Mouse (Mus musculus) G1E (cell line): ENCODE measurements around the gene Atp2b2.

Experiments used
- CTCF ChIP-seq: IDR thresholded peaks from 2 replicates; pipeline ENCODE4 v1.5.1; 2012; ENCODE audit warnings: low read depth, low read length, inconsistent platforms, mixed read lengths
- POLR2AphosphoS5 ChIP-seq: IDR thresholded peaks from 2 replicates; pipeline ENCODE4 v1.6.1; 2012; ENCODE audit warnings: low read depth, low read length, inconsistent platforms; ENCODE audit not compliant: insufficient replicate concordance
- TAL1 ChIP-seq: conservative IDR thresholded peaks from 2 replicates; pipeline ENCODE4 v1.6.1; 2012; ENCODE audit warnings: low read depth, low read length, inconsistent platforms, mixed read lengths

- no peak for TF ChIP-seq CTCF
- no peak for TF ChIP-seq POLR2AphosphoS5
- no peak for TF ChIP-seq TAL1
Measured at GRCm38 (mm10) chr6:113936111-113936510, 106.3 kb downstream of the Atp2b2 start.
